Mouse (Mus musculus) heart, adult 2 months (tissue): ENCODE results near the gene Kcnc1.

Experiments
- CTCF ChIP-seq: fragments of 200-600 bp; IDR thresholded peaks from 2 replicates; pipeline ENCODE4 v1.8.1; 2022; ENCODE audit warnings: antibody characterized with exemption, mild to moderate bottlenecking, moderate library complexity
- EP300 ChIP-seq: fragments of 200-500 bp; IDR thresholded peaks from 2 replicates; pipeline ENCODE4 v1.6.1; 2011; ENCODE audit warnings: low read depth, low read length, control low read depth; ENCODE audit not compliant: insufficient read depth
- POLR2A ChIP-seq: fragments of 200-500 bp; IDR thresholded peaks from 2 replicates; pipeline ENCODE4 v1.6.1; 2011; ENCODE audit warnings: mild to moderate bottlenecking, low read depth, low read length, control low read depth; ENCODE audit not compliant: insufficient read depth

DNA sequence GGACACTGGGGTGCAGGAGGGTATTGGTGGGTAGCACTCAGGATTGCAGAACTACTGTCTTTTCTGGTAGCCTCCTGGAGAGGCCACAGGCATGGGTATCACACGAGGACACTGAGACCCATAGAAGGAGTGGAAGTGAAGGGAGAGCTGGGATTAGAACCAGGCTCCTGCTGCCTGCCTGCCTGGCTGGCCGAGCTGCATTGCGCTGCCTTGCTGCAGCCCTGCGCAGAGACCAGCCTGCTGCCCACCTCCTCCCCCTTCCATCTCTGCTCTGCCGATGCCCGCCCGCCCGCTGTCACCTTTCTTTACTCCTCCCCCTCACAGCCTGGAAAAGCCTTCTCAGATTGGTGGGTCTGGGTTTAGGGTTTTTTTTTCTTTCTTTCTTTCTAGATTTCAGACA, 4.0 kb downstream of the Kcnc1 start:
- TF ChIP-seq POLR2A = no peak
- TF ChIP-seq EP300 = no peak
- no peak for TF ChIP-seq CTCF
